Mouse (Mus musculus): ENCODE measurements around the gene Mpc2.

Gene Mpc2

DNA sequence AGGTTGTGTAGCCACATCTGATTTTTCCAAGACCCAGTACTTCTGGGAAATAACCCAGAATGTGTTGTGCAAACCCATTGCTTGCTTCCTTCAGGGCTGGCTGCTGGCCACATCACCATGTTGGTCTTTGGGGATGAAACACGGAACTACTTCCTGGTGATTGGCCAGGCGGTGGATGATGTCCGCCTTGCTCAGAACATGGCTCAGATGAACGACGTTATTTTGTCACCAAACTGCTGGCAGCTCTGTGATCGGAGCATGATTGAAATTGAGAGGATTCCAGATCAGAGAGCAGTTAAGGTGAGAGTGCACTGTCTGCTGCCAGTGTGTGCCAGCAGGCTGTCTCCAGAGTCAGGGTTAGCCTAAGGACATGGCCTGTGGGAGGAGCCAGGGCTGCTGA, 49.7 kb downstream of the Mpc2 start:
- no peak for DNase-seq

- DNase-seq: no peak
Measured at GRCm38 (mm10) chr1:165520716-165521115, 60.3 kb downstream of the Mpc2 start.

All from cerebellum, postnatal 36 days (tissue).